Comparison of ENCODE assay signal across 15 mouse cellular contexts in the genomic region with DNA sequence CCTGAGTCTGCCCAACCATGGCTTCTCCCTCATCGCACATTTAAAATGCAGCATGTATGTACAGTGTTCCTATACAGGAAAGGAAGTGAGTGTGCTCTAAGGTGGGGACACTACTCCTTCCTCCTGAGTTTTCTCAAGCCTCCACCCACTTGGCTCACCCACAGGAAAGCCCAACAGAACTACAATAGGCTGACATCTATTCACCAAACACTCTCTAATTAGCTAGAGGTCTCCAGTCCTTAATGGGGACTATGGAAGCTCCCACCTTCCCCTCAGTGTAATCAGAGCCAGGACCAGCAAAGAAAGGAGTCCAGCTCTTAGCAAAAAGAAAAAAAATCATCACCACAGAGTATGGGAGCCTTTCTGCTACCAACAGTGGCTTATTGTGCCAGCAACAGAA. TPM values are rescaled to one million over a fixed set of nuclear protein-coding genes. Genes with fewer than 3 reads are reported as not detected.
DNase-seq lines count a peak whose midpoint lies in the region; ATAC-seq lines count a peak whose summit lies in the region.
"Had no signal": no experiment of that assay in that cellular context is flagged by ENCODE, and none has a peak within 500 bp of the region (broad histone marks: within the 10 kb centered on the region; RNA-seq: fewer than 3 reads in every experiment).

No protein-coding gene starts in this region.

- no peaks in the 10 kb centered on the region for H3K27me3 ChIP-seq in embryonic facial prominence, embryonic 13.5 days
- H3K27me3 ChIP-seq in embryonic facial prominence, embryonic 10.5 days (replicated peaks; ENCODE audit: low read depth, poor library complexity, severe bottlenecking) = no peaks in the 10 kb centered on the region
- no peaks in the 10 kb centered on the region for H3K27me3 ChIP-seq in heart, embryonic 15.5 days
- no peaks in the 10 kb centered on the region for H3K27me3 ChIP-seq in heart, embryonic 11.5 days (ENCODE audit: control insufficient read depth, insufficient read depth, low read length)
- no peaks in the 10 kb centered on the region for H3K27me3 ChIP-seq in lung, embryonic 15.5 days
- H3K27me3 ChIP-seq: neural tube, embryonic 12.5 days had no signal

- H3K27ac ChIP-seq in embryonic facial prominence, embryonic 13.5 days = no peak overlapping the region
- no peak overlapping the region for H3K27ac ChIP-seq in embryonic facial prominence, embryonic 10.5 days (replicated peaks)
- peak overlapping the region; percentile 56; the same call in 1 of the 2 replicates for H3K27ac ChIP-seq in heart, embryonic 15.5 days
- H3K27ac ChIP-seq in heart, embryonic 11.5 days (ENCODE audit: low read depth, low read length) = no peak overlapping the region
- H3K27ac ChIP-seq in lung, embryonic 15.5 days = peak overlapping the region; percentile 20; the same call in 1 of the 2 replicates
- H3K27ac ChIP-seq: hindbrain, embryonic 14.5 days; neural tube, embryonic 12.5 days had no signal

- no peak overlapping the region for H3K4me3 ChIP-seq in embryonic facial prominence, embryonic 13.5 days
- no peak overlapping the region for H3K4me3 ChIP-seq in embryonic facial prominence, embryonic 10.5 days
- H3K4me3 ChIP-seq in heart, embryonic 15.5 days = no peak overlapping the region
- no peak overlapping the region for H3K4me3 ChIP-seq in heart, embryonic 11.5 days (ENCODE audit: low read depth, low read length)
- H3K4me3 ChIP-seq in lung, embryonic 15.5 days = no peak overlapping the region
- H3K4me3 ChIP-seq: neural tube, embryonic 12.5 days had no signal

- no peaks in the 10 kb centered on the region for H3K9me3 ChIP-seq in embryonic facial prominence, embryonic 13.5 days
- no peaks in the 10 kb centered on the region for H3K9me3 ChIP-seq in embryonic facial prominence, embryonic 10.5 days
- H3K9me3 ChIP-seq in heart, embryonic 15.5 days (replicated peaks) = no peaks in the 10 kb centered on the region
- no peaks in the 10 kb centered on the region for H3K9me3 ChIP-seq in heart, embryonic 11.5 days (replicated peaks; ENCODE audit: control insufficient read depth, low read length)
- no peaks in the 10 kb centered on the region for H3K9me3 ChIP-seq in lung, embryonic 15.5 days
- H3K9me3 ChIP-seq: neural tube, embryonic 12.5 days had no signal

- WGBS in embryonic facial prominence, embryonic 13.5 days = 70% methylated on average over 1 of the region's 1 CpGs
- WGBS in embryonic facial prominence, embryonic 10.5 days = 76% methylated on average over 1 of the region's 1 CpGs
- 60% methylated on average over 1 of the region's 1 CpGs for WGBS in heart, embryonic 15.5 days
- WGBS in heart, embryonic 11.5 days (ENCODE audit: insufficient replicate concordance) = 65% methylated on average over 1 of the region's 1 CpGs
- 30% methylated on average over 1 of the region's 1 CpGs for WGBS in lung, embryonic 15.5 days

- no peak for DNase-seq in embryonic facial prominence, embryonic 10.5 days (ENCODE audit: low spot score)
- no peak for DNase-seq in lung, adult 18-20 months
- DNase-seq in lung, postnatal 10 days = peak; percentile 54
- DNase-seq in urinary bladder, adult 18-20 months (ENCODE audit: low spot score in 2 of 2) = no peak
- DNase-seq: adrenal gland, adult 8-10 months; cerebellum, adult 2 months; kidney, adult 8-10 months; layer of hippocampus, adult 9-11 months had no signal

- 0 out of 2 replicates have a peak overlapping the region, but pooled peaks have one; percentile 16 for H3K9ac ChIP-seq in embryonic facial prominence, embryonic 13.5 days
- H3K9ac ChIP-seq in heart, embryonic 15.5 days = no peak overlapping the region
- no peak overlapping the region for H3K9ac ChIP-seq in heart, embryonic 11.5 days (ENCODE audit: low read depth, low read length)
- H3K9ac ChIP-seq in lung, embryonic 15.5 days = no peak overlapping the region
- H3K9ac ChIP-seq: hindbrain, embryonic 14.5 days; neural tube, embryonic 12.5 days had no signal

- ATAC-seq in embryonic facial prominence, embryonic 13.5 days (ENCODE audit: insufficient number of reproducible peaks, insufficient read depth, low FRiP score, low TSS enrichment, low read depth) = no peak
- 0 out of 2 replicates have a peak, but pooled peaks have one; percentile 20 for ATAC-seq in heart, embryonic 15.5 days (replicated peaks; ENCODE audit: insufficient number of reproducible peaks, insufficient read depth, low FRiP score, low read depth)
- ATAC-seq in heart, embryonic 11.5 days (replicated peaks; ENCODE audit: insufficient number of reproducible peaks, low FRiP score, low TSS enrichment) = no peak
- ATAC-seq in lung, embryonic 15.5 days (ENCODE audit: borderline replicate concordance, extremely low read depth, low FRiP score, low TSS enrichment) = no peak

- no peaks in the 10 kb centered on the region for H3K36me3 ChIP-seq in embryonic facial prominence, embryonic 13.5 days
- H3K36me3 ChIP-seq in embryonic facial prominence, embryonic 10.5 days (replicated peaks) = no peaks in the 10 kb centered on the region
- H3K36me3 ChIP-seq in heart, embryonic 15.5 days = no peaks in the 10 kb centered on the region
- no peaks in the 10 kb centered on the region for H3K36me3 ChIP-seq in heart, embryonic 11.5 days (ENCODE audit: control insufficient read depth, insufficient read depth, low read length)
- no peaks in the 10 kb centered on the region for H3K36me3 ChIP-seq in lung, embryonic 15.5 days
- H3K36me3 ChIP-seq: neural tube, embryonic 12.5 days had no signal

- H3K4me1 ChIP-seq in embryonic facial prominence, embryonic 13.5 days = peaks cover 36% of the 10 kb centered on the region
- H3K4me1 ChIP-seq in embryonic facial prominence, embryonic 10.5 days = peaks cover 25% of the 10 kb centered on the region
- H3K4me1 ChIP-seq in heart, embryonic 15.5 days (replicated peaks) = peaks cover 70% of the 10 kb centered on the region
- peaks cover 11% of the 10 kb centered on the region for H3K4me1 ChIP-seq in heart, embryonic 11.5 days (ENCODE audit: control insufficient read depth, insufficient read depth, low read length)
- H3K4me1 ChIP-seq in lung, embryonic 15.5 days = peaks cover 74% of the 10 kb centered on the region

- no peak overlapping the region for H3K4me2 ChIP-seq in embryonic facial prominence, embryonic 13.5 days
- no peak overlapping the region for H3K4me2 ChIP-seq in heart, embryonic 15.5 days
- H3K4me2 ChIP-seq in heart, embryonic 11.5 days = no peak overlapping the region
- H3K4me2 ChIP-seq in lung, embryonic 15.5 days = no peak overlapping the region
- H3K4me2 ChIP-seq: hindbrain, embryonic 14.5 days; liver, embryonic 11.5 days; neural tube, embryonic 12.5 days had no signal

RNA-seq across cellular contexts. Expression of gene Traf5, which starts 17.5 kb away (rescaled TPM):
- polyA plus RNA-seq in embryonic facial prominence, embryonic 13.5 days (2015; fragmentation: Nextera tagmentation; extraction: Ambion mirVana) = 17.2 and 21.8 TPM in 2 replicates
- polyA plus RNA-seq in embryonic facial prominence, embryonic 10.5 days (2016; fragmentation: Nextera tagmentation; extraction: Ambion mirVana) = 3.1 and 4.5 TPM in 2 replicates
- polyA plus RNA-seq in heart, embryonic 15.5 days (2015; fragmentation: Nextera tagmentation; extraction: Ambion mirVana) = 13.6 and 19.2 TPM in 2 replicates
- polyA plus RNA-seq in heart, embryonic 11.5 days (2014; fragmentation: Nextera tagmentation; extraction: Ambion mirVana) = 10.1 and 11.2 TPM in 2 replicates
- polyA plus RNA-seq in lung, embryonic 15.5 days (2015; fragmentation: Nextera tagmentation; extraction: Ambion mirVana) = 22.0 and 22.4 TPM in 2 replicates

Comparison
In these comparisons a context has a peak if more than half of its experiments do, and no peak if none do; other contexts are left out.
1. H3K27ac ChIP-seq: peak in heart, embryonic 15.5 days (single experiment) and lung, embryonic 15.5 days (single experiment); none in embryonic facial prominence, embryonic 13.5 days (single experiment), embryonic facial prominence, embryonic 10.5 days (single experiment) and heart, embryonic 11.5 days (single experiment).